Mouse (Mus musculus) heart, postnatal 0 days (tissue): ENCODE results near the gene Ooep. TPM values are rescaled to one million over a fixed set of nuclear protein-coding genes. Genes with fewer than 3 reads are reported as not detected.
"Not testable (repeated sequence)": the region's sequence is repeated elsewhere in the genome, so short reads cannot be mapped to it uniquely, and the experiment has no call there.

Source experiments
- ATAC-seq: fragments of 200-750 bp; cut with Nextera tagmentation; 2 replicates; pipeline ENCODE4 v1.8.0; 2017; ENCODE audit warnings: low read depth, moderate number of reproducible peaks, moderate library complexity; ENCODE audit not compliant: insufficient read depth
- DNase-seq: peaks from one replicate; pipeline ENCODE4 v3.0.0-alpha.2; 2016; ENCODE audit warnings: low spot score
- H3K27ac ChIP-seq: fragments of 300-500 bp; sonication (generic); 2 replicates; pipeline ENCODE4 v1.5.1; 2014; ENCODE audit warnings: low read depth, mild to moderate bottlenecking
- H3K27me3 ChIP-seq: fragments of 300-500 bp; sonication (generic); 2 replicates; pipeline ENCODE4 v1.6.1; 2014; ENCODE audit warnings: low read length, mixed read lengths; ENCODE audit not compliant: control insufficient read depth, insufficient read depth
- H3K36me3 ChIP-seq: fragments of 300-500 bp; sonication (generic); replicated peaks from 2 replicates; pipeline ENCODE4 v1.6.1; 2014; ENCODE audit warnings: low read length, mixed read lengths; ENCODE audit not compliant: control insufficient read depth, insufficient read depth
- H3K4me1 ChIP-seq: fragments of 300-500 bp; sonication (generic); 2 replicates; pipeline ENCODE4 v1.6.1; 2014; ENCODE audit warnings: antibody characterized with exemption; ENCODE audit not compliant: control insufficient read depth, insufficient read depth
- H3K4me2 ChIP-seq: fragments of 300-500 bp; sonication (generic); 2 replicates; pipeline ENCODE4 v1.6.1; 2014; ENCODE audit warnings: low read depth, mild to moderate bottlenecking, low read length, moderate library complexity
- H3K4me3 ChIP-seq: fragments of 300-500 bp; sonication (generic); 2 replicates; pipeline ENCODE4 v1.5.1; 2014; ENCODE audit warnings: low read depth, low read length
- H3K9ac ChIP-seq: fragments of 300-500 bp; sonication (generic); replicated peaks from 2 replicates; pipeline ENCODE4 v1.6.1; 2014; ENCODE audit warnings: low read depth, low read length, mixed read lengths
- H3K9me3 ChIP-seq: fragments of 300-500 bp; sonication (generic); replicated peaks from 2 replicates; pipeline ENCODE4 v1.6.1; 2016; ENCODE audit warnings: low read length; ENCODE audit not compliant: control insufficient read depth
- CTCF ChIP-seq: IDR thresholded peaks from 2 replicates; pipeline ENCODE4 v1.5.1; 2016; ENCODE audit warnings: antibody characterized with exemption, control low read depth, low read depth
- EP300 ChIP-seq: IDR thresholded peaks from 2 replicates; pipeline ENCODE4 v1.6.1; 2016; ENCODE audit warnings: antibody characterized with exemption, low read depth
- WGBS: fragments of 180-500 bp; shearing (Covaris S2); extraction: QIAGEN DNeasy Blood & Tissue Kit; methylation state at CpG from one replicate; pipeline ENCODE4 v1.1.7; 2014; 5-methylcytosine and 5-hydroxymethylcytosine counted together
- polyA plus RNA-seq: library from polyadenylated mRNA; unstranded; fragments of >200 nt; fragmentation: Nextera tagmentation; extraction: Ambion mirVana; gene quantifications from 2 replicates; pipeline ENCODE4 v1.2.1, GENCODE M21; 2015
- total RNA-seq: library from RNA; depleted of rRNA; stranded (reverse); fragments of >200 nt; gene quantifications from 2 replicates; pipeline ENCODE4 v1.2.3, GENCODE M21; 2014; ENCODE audit warnings: low replicate concordance

The Ooep gene
- total and polyA plus RNA-seq, 2 experiments from 2014 or later, result 0.11 to 0.23 TPM

GRCm38 (mm10) chr9:78374397-78374796 is 4.1 kb downstream of the Ooep start:
- H3K27me3 ChIP-seq, result no peaks in the 10 kb centered on the region
- DNase-seq, result no peak
- no peak for ATAC-seq
- H3K4me1 ChIP-seq, result 0 out of 2 replicates have a peak, but pooled peaks cover 3% of the 10 kb centered on the region
- no peak overlapping the region for H3K27ac ChIP-seq
- H3K9ac ChIP-seq, result no peak overlapping the region
- TF ChIP-seq CTCF (no peak), EP300 (no peak)
- no peaks in the 10 kb centered on the region for H3K9me3 ChIP-seq
- H3K4me2 ChIP-seq, result no peak overlapping the region
- H3K36me3 ChIP-seq, result no peaks in the 10 kb centered on the region
- WGBS, result 45% methylated on average over 5 of the region's 5 CpGs
- no peak overlapping the region for H3K4me3 ChIP-seq

GRCm38 (mm10) chr9:78372827-78373504 is 5.6 kb downstream of the Ooep start:
- H3K9ac ChIP-seq, result no peak overlapping the region
- DNase-seq (no peak), ATAC-seq (no peak)
- WGBS, result 47% methylated on average over 10 of the region's 10 CpGs
- no peaks in the 10 kb centered on the region for H3K27me3 ChIP-seq
- TF ChIP-seq EP300, result no peak
- H3K4me3 ChIP-seq, result no peak overlapping the region
- H3K9me3 ChIP-seq, result no peaks in the 10 kb centered on the region
- H3K27ac ChIP-seq, result no peak overlapping the region
- 0 out of 2 replicates have a peak, but pooled peaks cover under 1% of the 10 kb centered on the region for H3K4me1 ChIP-seq
- no peaks in the 10 kb centered on the region for H3K36me3 ChIP-seq
- no peak overlapping the region for H3K4me2 ChIP-seq

DNA sequence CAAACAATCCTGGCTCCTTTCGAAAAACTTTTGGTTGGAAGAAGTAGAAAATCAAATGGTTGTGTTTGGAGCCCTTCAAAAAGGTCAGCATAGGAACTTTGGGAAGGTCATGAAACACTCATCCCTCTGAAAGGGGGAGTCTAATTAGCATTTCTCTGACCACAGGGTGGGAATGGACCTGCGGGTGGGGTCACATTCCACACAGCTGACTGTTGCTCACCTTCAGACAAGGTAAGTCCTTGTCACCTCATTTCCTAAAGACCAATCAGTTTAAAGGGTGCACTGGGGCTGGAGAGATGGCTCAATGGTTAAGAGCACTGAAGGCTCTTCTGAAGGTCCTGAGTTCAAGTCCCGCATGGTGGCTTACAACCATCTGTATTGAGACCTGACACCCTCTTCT is 7.1 kb downstream of the Ooep start:
- H3K27me3 ChIP-seq, result no peaks in the 10 kb centered on the region
- no peak overlapping the region for H3K4me2 ChIP-seq
- WGBS, result 93% methylated on average over 3 of the region's 3 CpGs
- H3K9ac ChIP-seq, result no peak overlapping the region
- H3K36me3 ChIP-seq, result no peaks in the 10 kb centered on the region
- no peak overlapping the region for H3K27ac ChIP-seq
- ATAC-seq, result no peak
- H3K4me3 ChIP-seq, result no peak overlapping the region
- H3K4me1 ChIP-seq, result no peaks in the 10 kb centered on the region
- H3K9me3 ChIP-seq, result no peaks in the 10 kb centered on the region
- no peak for TF ChIP-seq CTCF
- TF ChIP-seq EP300, result no peak
- no peak for DNase-seq

GRCm38 (mm10) chr9:78369786-78370185 is 8.7 kb downstream of the Ooep start:
- TF ChIP-seq CTCF (no peak), EP300 (no peak)
- Histone ChIP-seq H3K4me1 (no peaks in the 10 kb centered on the region), H3K27ac (no peak overlapping the region), H3K36me3 (no peaks in the 10 kb centered on the region), H3K9me3 (no peaks in the 10 kb centered on the region), H3K4me2 (no peak overlapping the region), H3K27me3 (no peaks in the 10 kb centered on the region), H3K9ac (no peak overlapping the region), H3K4me3 (no peak overlapping the region)
- DNase-seq, result no peak
- 84% methylated on average over 7 of the region's 7 CpGs for WGBS
- no peak for ATAC-seq

- no peaks in the 10 kb centered on the region for H3K27me3 ChIP-seq
- no peaks in the 10 kb centered on the region for H3K9me3 ChIP-seq
- no peaks in the 10 kb centered on the region for H3K36me3 ChIP-seq
- no peak overlapping the region for H3K9ac ChIP-seq
- H3K4me3 ChIP-seq, result no peak overlapping the region
- WGBS, result 88% methylated on average over 2 of the region's 2 CpGs
- no peak for TF ChIP-seq CTCF
- no peak for TF ChIP-seq EP300
- H3K4me2 ChIP-seq, result no peak overlapping the region
- no peak overlapping the region for H3K27ac ChIP-seq
- DNase-seq (no peak), ATAC-seq (no peak)
- H3K4me1 ChIP-seq, result no peaks in the 10 kb centered on the region
Measured at GRCm38 (mm10) chr9:78369349-78369748, 9.2 kb downstream of the Ooep start.

DNA sequence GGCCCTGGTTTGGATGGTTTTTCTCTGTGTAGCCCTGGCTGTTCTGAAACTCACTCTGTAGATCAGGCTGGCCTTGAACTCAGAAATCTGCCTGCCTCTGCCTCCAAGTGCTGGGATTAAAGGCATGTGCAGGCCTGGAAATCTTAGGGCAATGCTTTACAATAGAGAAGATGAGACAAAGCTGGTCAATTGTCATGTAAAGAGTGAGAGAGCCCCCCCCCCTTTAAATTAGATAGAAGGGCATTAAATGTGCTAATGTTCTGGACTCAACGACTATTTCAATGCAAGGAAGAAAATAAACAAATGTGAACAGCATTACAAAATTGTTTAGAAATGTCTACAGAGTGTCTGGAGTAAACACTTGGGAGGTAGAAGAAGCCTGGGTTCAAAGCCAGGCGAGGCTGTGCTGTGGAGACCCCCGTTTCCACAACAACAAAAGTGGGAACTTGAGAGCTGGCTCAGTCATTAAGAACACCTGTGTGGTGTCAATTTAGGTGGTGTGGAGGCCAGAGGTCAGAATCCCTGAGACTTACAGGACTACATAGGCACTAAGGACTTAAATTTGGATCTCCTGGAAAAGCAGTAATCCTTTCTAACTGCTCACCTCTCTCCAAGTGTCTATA is 9.7 kb downstream of the Ooep start:
- H3K4me3 ChIP-seq, result no peak overlapping the region
- no peak for ATAC-seq
- no peak overlapping the region for H3K4me2 ChIP-seq
- DNase-seq, result no peak
- WGBS, result 72% methylated on average over 3 of the region's 3 CpGs
- TF ChIP-seq EP300, result no peak
- no peak overlapping the region for H3K9ac ChIP-seq
- no peaks in the 10 kb centered on the region for H3K9me3 ChIP-seq
- H3K4me1 ChIP-seq, result no peaks in the 10 kb centered on the region
- H3K27ac ChIP-seq, result no peak overlapping the region
- no peaks in the 10 kb centered on the region for H3K36me3 ChIP-seq
- no peaks in the 10 kb centered on the region for H3K27me3 ChIP-seq

GRCm38 (mm10) chr9:78367959-78368358 is 10.6 kb downstream of the Ooep start, which contains the start of gene Dppa5a:
Gene Dppa5a, minus strand, starts transcription at chr9:78368177.
- H3K27me3 ChIP-seq, DNase-seq: not testable (repeated sequence)

More at GRCm38 (mm10) chr9:78367959-78368358, 10.6 kb downstream of the Ooep start, which contains the start of gene Dppa5a:
- H3K9me3 ChIP-seq, H3K27ac ChIP-seq, H3K4me2 ChIP-seq, H3K4me1 ChIP-seq, H3K36me3 ChIP-seq, H3K9ac ChIP-seq, H3K4me3 ChIP-seq, ATAC-seq: not testable (repeated sequence)
- WGBS, result 86% methylated on average over 16 of the region's 16 CpGs
